Mouse (Mus musculus) spleen, postnatal 10 days (tissue): ENCODE measurements around the gene Pla2g6.

ENCODE experiments used
- DNase-seq, 2 experiments: peaks; one replicate each; pipeline ENCODE4 v3.0.0; 2021 to 2022; ENCODE audit warnings: low spot score in 2 of 2

Gene Pla2g6

DNA sequence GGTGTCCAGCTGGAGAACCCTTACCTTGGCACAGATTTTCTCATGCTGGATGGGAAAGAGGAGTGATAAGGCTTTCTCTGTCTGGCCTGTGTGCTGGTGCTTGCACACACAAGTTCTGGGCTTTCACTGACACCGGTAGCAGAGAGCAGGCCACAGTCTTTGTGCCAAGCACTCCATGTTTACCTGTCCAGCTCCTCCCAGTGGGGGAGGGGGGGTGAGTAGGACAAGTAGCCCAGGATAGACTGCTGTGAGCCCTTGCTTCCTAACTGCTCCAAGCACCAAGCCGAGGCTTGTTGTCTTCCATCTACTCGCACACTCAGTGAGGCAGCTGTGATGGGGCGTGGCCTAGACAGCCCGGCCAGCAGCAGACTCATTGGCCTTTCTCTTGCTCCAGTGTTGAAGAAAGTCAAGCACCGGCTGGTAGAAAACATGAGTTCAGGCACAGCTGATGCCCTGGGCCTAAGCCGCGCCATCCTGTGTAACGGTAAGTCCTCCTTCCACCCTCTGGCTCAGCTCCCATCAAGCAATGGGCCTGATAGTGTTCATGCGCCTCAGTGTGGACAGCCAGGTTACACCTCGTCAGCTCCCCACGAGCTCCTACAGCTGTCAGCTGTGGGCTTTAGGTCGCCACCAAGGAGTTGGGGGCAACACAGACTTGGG lies 85.5 kb downstream of the Pla2g6 start:
- DNase-seq, result no peak

GRCm38 (mm10) chr15:79238036-79238435 lies 90.2 kb downstream of the Pla2g6 start:
- no peak for DNase-seq
